Mouse (Mus musculus) lung, postnatal 0 days (tissue): ENCODE measurements around the gene Gosr2. TPM values are rescaled to one million over a fixed set of nuclear protein-coding genes. Genes with fewer than 3 reads are reported as not detected.

ENCODE experiments used
- ATAC-seq: fragments of 200-750 bp; cut with Nextera tagmentation; 2 replicates; pipeline ENCODE4 v1.8.0; 2017; ENCODE audit warnings: moderate library complexity
- DNase-seq: peaks from one replicate; pipeline ENCODE4 v3.0.0-alpha.2; 2016; ENCODE audit warnings: low spot score
- H3K27ac ChIP-seq: fragments of 300-500 bp; sonication (generic); 2 replicates; pipeline ENCODE4 v1.5.1; 2014; ENCODE audit warnings: antibody characterized with exemption, mild to moderate bottlenecking, low read length, mixed read lengths
- H3K27me3 ChIP-seq: fragments of 300-500 bp; sonication (generic); replicated peaks from 2 replicates; pipeline ENCODE4 v1.6.1; 2014; ENCODE audit warnings: low read length, mixed read lengths; ENCODE audit not compliant: insufficient read depth
- H3K36me3 ChIP-seq: fragments of 300-500 bp; sonication (generic); 2 replicates; pipeline ENCODE4 v1.6.1; 2014; ENCODE audit warnings: low read length, mixed read lengths; ENCODE audit not compliant: insufficient read depth
- H3K4me1 ChIP-seq: fragments of 300-500 bp; sonication (generic); 2 replicates; pipeline ENCODE4 v1.6.1; 2014; ENCODE audit warnings: antibody characterized with exemption, low read depth, low read length, mixed read lengths; ENCODE audit not compliant: insufficient read depth
- H3K4me2 ChIP-seq: fragments of 300-500 bp; sonication (generic); replicated peaks from 2 replicates; pipeline ENCODE4 v1.6.1; 2014; ENCODE audit warnings: low read depth, mild to moderate bottlenecking, low read length, moderate library complexity, mixed read lengths
- H3K4me3 ChIP-seq: fragments of 300-500 bp; sonication (generic); 2 replicates; pipeline ENCODE4 v1.5.1; 2014; ENCODE audit warnings: low read depth, low read length
- H3K9ac ChIP-seq: fragments of 300-500 bp; sonication (generic); replicated peaks from 2 replicates; pipeline ENCODE4 v1.6.1; 2014; ENCODE audit warnings: low read depth, mild to moderate bottlenecking
- H3K9me3 ChIP-seq: fragments of 300-500 bp; sonication (generic); 2 replicates; pipeline ENCODE4 v1.6.1; 2016; ENCODE audit warnings: low read length, mixed read lengths
- CTCF ChIP-seq: IDR thresholded peaks from 2 replicates; pipeline ENCODE4 v1.5.1; 2016; ENCODE audit warnings: antibody characterized with exemption, mild to moderate bottlenecking
- EP300 ChIP-seq: IDR thresholded peaks from 2 replicates; pipeline ENCODE4 v1.6.1; 2016; ENCODE audit warnings: antibody characterized with exemption, mild to moderate bottlenecking, control low read depth
- WGBS: fragments of 180-500 bp; shearing (Covaris S2); extraction: QIAGEN DNeasy Blood & Tissue Kit; methylation state at CpG from one replicate; pipeline ENCODE4 v1.1.7; 2014; 5-methylcytosine and 5-hydroxymethylcytosine counted together
- polyA plus RNA-seq: library from polyadenylated mRNA; unstranded; fragments of >200 nt; fragmentation: Nextera tagmentation; extraction: Ambion mirVana; gene quantifications from 2 replicates; pipeline ENCODE4 v1.2.1, GENCODE M21; 2015

Gosr2 gene
- polyA plus RNA-seq, 1 experiment from 2014 or later: 87.6 TPM

DNA sequence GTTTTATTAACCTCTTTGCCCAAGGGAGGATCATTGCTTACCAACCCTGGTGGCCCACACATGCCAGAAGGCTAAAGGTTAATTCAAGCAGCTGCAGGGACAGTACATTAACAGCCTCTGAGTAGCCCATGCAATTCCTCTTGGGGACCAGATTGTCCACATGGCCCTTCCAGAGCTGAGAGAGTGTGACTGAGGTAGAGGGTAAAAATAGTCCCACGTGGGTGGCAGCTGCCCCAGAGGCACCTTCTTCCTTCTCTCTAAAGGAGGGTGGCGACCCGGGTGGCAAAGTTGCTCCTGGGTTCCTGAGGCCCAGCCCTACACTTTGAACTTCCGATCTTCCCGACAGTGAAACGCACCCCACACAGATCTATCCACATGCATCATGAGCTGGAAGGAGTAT lies 51.4 kb downstream of the Gosr2 start:
- Histone ChIP-seq H3K9ac (no peak overlapping the region), H3K4me3 (no peak overlapping the region), H3K4me1 (no peaks in the 10 kb centered on the region), H3K9me3 (no peaks in the 10 kb centered on the region), H3K27ac (no peak overlapping the region), H3K36me3 (no peaks in the 10 kb centered on the region), H3K4me2 (no peak overlapping the region), H3K27me3 (peaks cover 37% of the 10 kb centered on the region)
- TF ChIP-seq EP300 (no peak), CTCF (no peak)
- 86% methylated on average over 6 of the region's 6 CpGs for WGBS
- no peak for ATAC-seq
- DNase-seq: no peak

DNA sequence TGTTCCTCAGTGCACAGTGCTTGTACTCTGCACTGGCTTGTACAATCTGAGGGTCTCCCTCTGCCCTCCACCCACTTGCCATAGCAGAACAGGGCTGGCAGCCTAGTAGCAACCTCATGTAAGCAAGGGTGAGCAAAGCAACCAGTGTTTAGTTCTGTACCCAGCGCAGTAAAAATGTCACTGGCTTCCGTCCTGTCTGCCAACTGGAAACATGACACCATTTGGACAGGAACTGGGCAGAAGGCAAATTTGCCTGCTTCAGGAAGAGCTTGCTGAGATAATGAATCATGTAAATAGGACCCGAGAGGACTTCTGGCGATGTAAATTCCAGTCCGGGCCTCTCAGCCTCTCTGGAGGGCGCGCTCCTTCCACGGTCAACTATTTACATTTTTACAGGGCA lies 52.0 kb downstream of the Gosr2 start:
- DNase-seq: no peak
- peaks cover 32% of the 10 kb centered on the region for H3K27me3 ChIP-seq
- 40% methylated on average over 8 of the region's 8 CpGs for WGBS
- no peaks in the 10 kb centered on the region for H3K9me3 ChIP-seq
- no peak overlapping the region for H3K9ac ChIP-seq
- H3K4me3 ChIP-seq: no peak overlapping the region
- no peak overlapping the region for H3K4me2 ChIP-seq
- no peak for TF ChIP-seq CTCF
- no peak for TF ChIP-seq EP300
- H3K27ac ChIP-seq: no peak overlapping the region
- no peak for ATAC-seq
- H3K36me3 ChIP-seq: no peaks in the 10 kb centered on the region
- H3K4me1 ChIP-seq: no peaks in the 10 kb centered on the region

- no peak for DNase-seq
- ATAC-seq: no peak
- H3K4me2 ChIP-seq: no peak overlapping the region
- H3K4me1 ChIP-seq: no peaks in the 10 kb centered on the region
- H3K4me3 ChIP-seq: no peak overlapping the region
- no peaks in the 10 kb centered on the region for H3K36me3 ChIP-seq
- 72% methylated on average over 9 of the region's 9 CpGs for WGBS
- no peak overlapping the region for H3K9ac ChIP-seq
- peaks cover 10% of the 10 kb centered on the region for H3K27me3 ChIP-seq
- no peak overlapping the region for H3K27ac ChIP-seq
- no peak for TF ChIP-seq CTCF
- no peaks in the 10 kb centered on the region for H3K9me3 ChIP-seq
These were observed 54.5 kb downstream of the Gosr2 start for GRCm38 (mm10) chr11:103643211-103643610.

DNA sequence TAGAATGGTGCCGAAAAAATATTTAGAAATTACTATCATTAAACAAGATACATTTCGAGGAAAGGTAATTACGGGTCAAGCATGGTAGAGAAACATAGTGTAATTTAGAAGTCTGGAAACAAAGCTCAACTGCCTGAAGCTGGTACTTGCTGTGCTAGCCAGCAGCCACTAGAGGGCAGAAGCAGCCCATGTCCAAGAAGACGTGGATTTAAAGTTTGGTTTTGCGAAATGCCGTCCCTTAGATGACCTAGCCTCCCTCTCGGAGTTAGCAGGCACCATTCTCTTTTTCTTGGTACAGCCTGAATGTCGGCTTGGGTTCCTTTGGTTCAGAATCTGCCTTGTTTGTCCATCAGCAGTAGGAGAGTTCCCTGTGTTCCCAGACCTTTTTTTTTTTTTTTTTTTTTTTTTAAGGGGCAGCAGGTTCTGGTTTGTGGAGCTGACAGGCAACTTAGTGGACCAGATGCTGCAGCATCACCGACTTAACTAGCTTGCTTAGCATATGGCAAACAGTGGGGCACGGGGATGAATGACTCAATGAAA lies 58.2 kb downstream of the Gosr2 start:
- no peaks in the 10 kb centered on the region for H3K9me3 ChIP-seq
- no peak overlapping the region for H3K9ac ChIP-seq
- H3K27ac ChIP-seq: no peak overlapping the region
- whole genome bisulfite sequencing: 3% methylated on average over 10 of the region's 10 CpGs
- no peak overlapping the region for H3K4me3 ChIP-seq
- H3K4me1 ChIP-seq: no peaks in the 10 kb centered on the region
- H3K4me2 ChIP-seq: no peak overlapping the region
- peak; percentile 95 for TF ChIP-seq CTCF
- TF ChIP-seq EP300: no peak
- H3K27me3 ChIP-seq: no peaks in the 10 kb centered on the region; the same call in none of the 2 replicates
- peak; percentile 79 for DNase-seq
- H3K36me3 ChIP-seq: no peaks in the 10 kb centered on the region
- no peak for ATAC-seq

DNA sequence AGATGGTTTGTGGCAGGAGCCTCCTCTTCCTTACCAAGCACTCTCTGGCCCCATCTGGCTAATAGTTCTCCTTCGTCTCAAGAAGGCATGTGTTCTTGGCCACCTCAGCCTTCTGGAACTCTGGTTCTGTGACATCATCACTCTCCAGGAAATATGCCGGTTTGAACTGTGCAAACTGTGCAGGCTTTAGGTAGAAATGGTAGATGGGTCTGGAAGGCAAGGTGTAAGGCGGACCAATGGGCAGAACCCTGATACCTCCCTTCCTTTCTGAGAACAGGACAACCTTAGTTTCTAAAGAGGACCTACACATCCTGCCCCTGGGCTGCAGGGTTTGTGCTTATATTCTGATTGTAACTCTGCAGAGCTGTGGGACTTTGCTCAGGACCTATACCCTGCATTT lies 58.9 kb downstream of the Gosr2 start, which contains the start of gene Lyzl6:
Gene Lyzl6 (minus strand): TSS at position 101 of the 400 bp plus-strand sequence.
- no peak within 1 kb of the TSS for H3K4me2 ChIP-seq
- H3K4me1 ChIP-seq: no peaks in the 10 kb centered on the region
- no peak within 1 kb of the TSS for H3K9ac ChIP-seq
- DNase-seq (no peak), ATAC-seq (no peak)
- no peak within 1 kb of the TSS for H3K27ac ChIP-seq
- WGBS: 62% methylated on average over 3 of the region's 3 CpGs
- H3K27me3 ChIP-seq: no peaks in the 10 kb centered on the region; the same call in none of the 2 replicates
- no peak within 1 kb of the TSS for H3K4me3 ChIP-seq
- no peak for TF ChIP-seq EP300
- no peak for TF ChIP-seq CTCF
- no peaks in the 10 kb centered on the region for H3K36me3 ChIP-seq
- H3K9me3 ChIP-seq: no peaks in the 10 kb centered on the region

DNA sequence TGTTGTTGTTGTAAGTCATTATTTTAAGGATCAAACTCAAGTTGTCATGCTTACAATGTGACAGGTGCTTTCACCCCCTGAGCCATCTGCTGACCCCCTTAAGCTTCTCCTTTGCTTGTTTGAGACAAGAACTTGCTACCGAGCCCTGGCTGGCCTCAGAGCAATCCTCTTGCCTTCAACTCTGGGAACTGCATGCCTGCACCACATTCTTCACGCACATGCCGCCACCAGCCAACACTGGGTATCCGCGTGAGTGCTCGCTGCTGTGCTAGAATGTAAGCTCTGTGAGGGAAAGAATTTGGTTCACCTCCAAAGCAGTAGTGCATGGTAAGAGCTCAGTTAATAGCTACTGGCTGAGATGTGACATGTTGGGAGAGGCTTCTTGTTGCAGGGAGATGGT lies 61.4 kb downstream of the Gosr2 start:
- H3K36me3 ChIP-seq: no peaks in the 10 kb centered on the region
- no peak overlapping the region for H3K9ac ChIP-seq
- no peak overlapping the region for H3K4me3 ChIP-seq
- TF ChIP-seq CTCF (no peak), EP300 (no peak)
- H3K27ac ChIP-seq: no peak overlapping the region
- no peaks in the 10 kb centered on the region; the same call in none of the 2 replicates for H3K27me3 ChIP-seq
- no peak overlapping the region for H3K4me2 ChIP-seq
- no peaks in the 10 kb centered on the region for H3K9me3 ChIP-seq
- ATAC-seq (no peak), DNase-seq (no peak)
- 58% methylated on average over 6 of the region's 6 CpGs for WGBS
- no peaks in the 10 kb centered on the region for H3K4me1 ChIP-seq

GRCm38 (mm10) chr11:103635481-103635880 lies 62.2 kb downstream of the Gosr2 start:
- DNase-seq: no peak
- Histone ChIP-seq H3K36me3 (no peaks in the 10 kb centered on the region), H3K4me1 (no peaks in the 10 kb centered on the region), H3K27ac (no peak overlapping the region), H3K4me3 (no peak overlapping the region), H3K9me3 (no peaks in the 10 kb centered on the region), H3K4me2 (no peak overlapping the region), H3K9ac (no peak overlapping the region), H3K27me3 (no peaks in the 10 kb centered on the region; the same call in none of the 2 replicates)
- TF ChIP-seq EP300: no peak
- TF ChIP-seq CTCF: no peak
- ATAC-seq: no peak
- 59% methylated on average over 3 of the region's 3 CpGs for WGBS
